Mouse (Mus musculus): ENCODE data around the gene Tmem233.

Gene Tmem233

DNA sequence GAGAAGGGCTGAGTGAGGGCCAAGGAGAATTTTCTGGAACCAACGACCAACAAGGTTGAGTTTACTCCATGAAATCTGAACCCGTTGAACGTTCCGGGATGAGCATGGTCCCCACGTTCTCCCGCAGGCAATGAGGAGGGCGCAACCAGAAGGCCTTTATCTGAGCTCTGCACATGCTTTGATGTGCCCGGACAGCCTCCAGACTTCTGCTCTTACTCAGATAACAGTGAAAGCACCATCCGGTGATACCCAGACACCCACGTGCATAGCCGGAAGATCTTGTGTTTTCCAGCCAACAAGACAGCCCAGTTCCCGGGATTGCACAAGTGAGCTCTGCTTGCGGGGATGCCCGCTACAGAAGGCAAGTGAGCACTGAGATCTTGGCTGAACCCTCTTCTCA is 56.5 kb downstream of the Tmem233 start:
- DNase-seq: no peak

DNA sequence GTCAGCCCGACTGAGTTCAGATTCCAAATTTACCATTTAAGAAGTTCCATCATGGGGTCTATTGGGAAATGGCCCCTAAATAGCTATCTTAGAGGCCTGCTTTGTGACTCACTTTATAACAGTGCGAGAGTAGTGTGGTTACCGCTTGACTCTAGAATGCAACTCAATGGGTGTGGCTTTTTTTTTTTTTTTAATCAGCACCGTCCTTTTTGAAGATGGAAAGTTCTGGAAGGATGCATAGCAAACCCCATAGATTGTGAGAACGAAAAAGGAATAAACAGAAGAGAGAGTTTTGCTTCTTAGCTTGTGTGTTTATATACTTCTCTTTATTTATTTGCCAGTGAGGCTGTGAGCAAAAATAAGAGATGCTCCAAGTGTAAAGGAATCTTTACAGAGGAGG is 56.9 kb downstream of the Tmem233 start:
- DNase-seq: no peak

DNA sequence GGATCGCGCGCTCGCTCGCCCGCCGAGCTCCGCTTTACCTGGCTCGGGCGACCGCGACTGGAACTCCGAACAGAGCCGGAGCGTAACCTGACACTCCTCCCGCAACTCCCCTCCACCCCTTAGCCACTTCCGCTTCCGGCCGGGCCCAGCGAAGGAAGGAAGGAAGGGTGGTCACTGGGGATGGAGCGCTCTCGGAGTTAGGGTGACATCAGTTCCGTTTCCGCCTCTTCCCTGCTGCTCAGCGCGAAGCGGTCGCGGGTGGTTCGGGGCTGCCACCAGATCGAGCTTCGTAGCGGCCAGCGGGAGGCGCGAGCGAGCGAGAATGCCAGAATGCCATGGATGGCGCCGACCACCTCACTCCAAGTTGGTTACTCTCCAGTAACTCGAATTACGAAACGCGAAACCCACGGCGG is 58.7 kb downstream of the Tmem233 start, which contains the start of gene Prkab1:
Gene Prkab1, minus strand, starts transcription at position 182 of the 413 bp plus-strand sequence.
- peak; percentile 93 for DNase-seq

DNA sequence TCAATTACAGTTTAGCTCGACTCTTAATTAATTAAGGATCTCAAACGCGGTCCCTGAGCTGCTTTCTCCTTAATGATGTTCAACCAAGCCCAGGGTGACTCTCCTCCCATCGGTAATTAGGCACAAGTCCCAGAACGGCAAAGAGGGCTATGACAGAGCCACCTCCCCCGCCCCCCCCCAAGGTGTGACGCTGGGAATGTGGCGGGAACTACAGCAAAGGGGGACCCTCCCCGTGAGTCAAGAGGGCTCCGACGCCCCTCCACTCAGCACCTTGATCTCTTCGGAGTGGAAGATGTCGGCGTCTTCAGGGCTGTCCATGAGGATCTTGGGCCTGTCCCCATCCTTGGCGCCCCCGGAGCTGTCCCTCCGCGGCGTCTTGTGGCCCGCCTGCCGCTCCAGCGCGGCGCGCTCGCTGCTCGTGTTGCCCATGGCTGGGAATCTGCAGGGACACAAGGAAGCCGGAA is 59.2 kb downstream of the Tmem233 start:
- DNase-seq: no peak

DNA sequence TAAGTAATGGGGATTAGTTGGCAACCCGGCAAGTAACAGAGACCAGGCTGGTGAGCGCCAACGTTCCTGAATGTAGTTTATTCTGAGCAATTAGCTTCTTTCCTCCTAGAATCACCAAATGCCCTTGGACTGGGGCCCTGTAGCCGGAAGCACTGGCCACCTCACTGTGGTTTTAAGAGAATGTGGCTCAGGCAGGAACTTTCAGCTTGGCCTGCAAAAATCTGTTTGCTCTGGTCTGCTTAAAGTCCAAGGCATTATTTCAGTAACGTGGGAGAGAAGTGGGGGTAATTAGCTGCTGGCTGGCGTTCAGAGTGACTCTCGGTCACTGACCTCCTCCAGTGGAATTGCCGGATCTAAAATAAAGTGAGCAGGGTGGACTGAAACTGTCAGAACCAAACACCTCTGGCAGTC is 59.8 kb downstream of the Tmem233 start:
- DNase-seq: peak; percentile 82

DNA sequence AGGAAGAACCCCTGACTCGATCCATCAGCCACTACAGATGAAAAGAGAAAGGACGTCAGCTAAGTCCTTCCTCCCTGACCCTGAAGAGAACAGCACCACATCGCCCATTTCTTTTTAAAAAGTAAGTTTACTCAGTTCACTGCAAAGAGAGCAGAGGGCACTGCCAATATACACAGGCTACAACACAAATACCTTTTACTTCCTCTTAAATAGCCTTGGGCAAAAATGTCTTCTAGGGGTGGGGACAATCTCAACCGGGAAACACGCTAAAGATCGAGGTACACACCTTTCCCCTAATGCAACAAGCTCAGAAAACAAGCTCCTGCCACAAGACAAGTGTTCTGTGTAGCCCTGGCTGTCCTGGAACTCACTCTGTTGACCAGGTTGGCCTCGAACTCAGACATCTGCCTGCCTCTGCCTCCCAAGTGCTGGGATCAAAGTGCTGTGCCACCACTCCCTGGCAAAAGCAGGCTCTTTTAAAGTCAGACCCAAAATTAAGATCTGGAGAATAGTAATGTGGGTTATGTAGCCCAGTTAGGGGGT is 60.3 kb downstream of the Tmem233 start:
- DNase-seq: no peak

DNA sequence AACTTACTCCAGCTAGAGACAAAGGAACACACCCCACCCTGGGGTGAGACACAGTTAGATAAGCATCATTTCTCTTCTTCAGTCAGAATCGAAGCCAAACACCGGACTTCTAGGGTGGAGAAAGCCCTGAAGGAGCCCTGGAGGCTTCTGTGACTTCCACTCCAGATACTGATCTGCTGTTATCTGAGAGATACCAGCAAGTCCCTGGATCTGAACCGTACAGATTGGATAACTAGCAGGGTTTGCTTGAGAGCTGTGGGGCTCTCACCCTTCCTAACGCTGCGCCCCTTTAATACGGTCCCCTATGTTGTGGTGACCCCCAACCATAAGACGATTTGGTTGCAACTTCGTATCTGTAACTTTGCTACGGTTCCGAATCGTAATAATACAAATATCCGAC is 60.9 kb downstream of the Tmem233 start:
- no peak for DNase-seq

DNA sequence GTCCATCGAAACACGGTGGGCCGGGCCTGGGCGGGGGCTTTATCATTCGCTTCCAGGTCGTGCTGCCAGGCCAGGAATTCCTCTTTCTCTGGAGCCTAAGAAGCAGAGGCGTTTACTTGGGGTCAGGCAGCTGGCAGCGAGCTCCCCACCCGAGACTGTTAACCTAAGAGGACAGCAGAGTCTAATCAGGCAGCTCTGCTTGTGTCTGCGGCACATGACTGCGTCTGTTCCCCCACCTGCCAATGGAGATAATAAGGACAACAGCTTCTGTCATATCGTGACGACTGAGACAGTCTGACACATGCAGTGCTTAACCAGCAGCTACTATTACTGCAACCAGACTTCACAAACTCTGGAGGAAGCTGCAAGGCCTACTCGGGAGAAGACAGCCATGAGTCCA is 61.5 kb downstream of the Tmem233 start:
- no peak for DNase-seq

DNA sequence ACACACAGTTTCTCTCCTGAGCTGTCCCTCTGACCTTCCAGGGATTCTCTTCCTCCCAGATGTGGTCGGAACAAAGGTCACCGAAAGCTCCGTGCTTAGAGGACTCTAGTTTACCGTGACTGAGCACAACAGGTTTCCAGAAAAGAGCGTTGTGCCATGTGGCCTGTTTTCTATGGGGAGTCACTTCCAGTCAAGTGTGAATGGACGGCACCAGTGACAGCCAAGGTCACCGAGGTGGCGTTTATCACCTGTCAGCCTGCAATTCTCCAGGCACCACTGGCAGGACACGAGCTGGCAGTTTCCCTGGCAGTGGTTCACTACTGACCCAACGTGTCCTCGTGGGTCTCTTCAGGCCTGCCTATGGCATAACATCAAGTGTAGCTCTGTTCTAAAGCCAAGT is 63.7 kb downstream of the Tmem233 start:
- peak; percentile 71 for DNase-seq

DNA sequence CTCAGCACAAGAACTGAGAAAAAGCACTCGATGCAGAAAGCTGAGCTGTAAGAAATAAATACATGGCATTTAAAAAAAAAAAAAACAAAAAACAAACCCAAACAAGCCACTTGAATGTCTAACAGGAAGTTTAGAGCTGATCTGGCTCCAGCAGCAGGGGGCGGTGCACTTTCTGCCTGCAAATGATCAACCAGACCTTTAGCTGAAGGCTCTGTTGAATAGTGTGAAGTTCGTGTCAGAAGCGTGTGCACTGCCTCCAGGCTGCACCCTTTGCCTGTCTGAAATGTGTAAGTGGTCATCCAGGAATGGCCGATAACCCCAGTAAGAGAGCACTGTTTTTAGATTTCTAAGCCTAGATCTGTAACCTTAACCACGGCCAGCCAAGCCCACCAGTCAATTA is 64.3 kb downstream of the Tmem233 start:
- DNase-seq: peak; percentile 87

DNA sequence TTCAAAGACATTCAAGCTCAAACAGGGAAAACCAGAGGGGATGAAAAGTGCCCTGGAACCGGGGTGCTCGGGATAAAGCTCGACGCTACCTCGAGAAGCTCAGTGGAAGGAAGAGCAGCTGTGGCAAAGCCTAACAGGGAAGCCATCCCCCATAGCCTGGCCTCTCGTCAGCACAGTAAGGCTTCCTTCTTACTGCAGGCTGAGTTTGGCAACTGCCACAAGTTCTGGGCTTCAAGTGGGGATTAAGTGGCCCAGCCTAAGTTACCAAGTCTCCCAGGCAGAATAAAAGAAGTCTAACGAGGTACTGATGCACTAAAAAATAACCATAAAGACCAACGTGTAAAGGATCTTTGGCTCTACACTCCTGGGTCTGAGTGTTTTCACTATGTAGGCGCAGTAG is 64.8 kb downstream of the Tmem233 start:
- no peak for DNase-seq

DNA sequence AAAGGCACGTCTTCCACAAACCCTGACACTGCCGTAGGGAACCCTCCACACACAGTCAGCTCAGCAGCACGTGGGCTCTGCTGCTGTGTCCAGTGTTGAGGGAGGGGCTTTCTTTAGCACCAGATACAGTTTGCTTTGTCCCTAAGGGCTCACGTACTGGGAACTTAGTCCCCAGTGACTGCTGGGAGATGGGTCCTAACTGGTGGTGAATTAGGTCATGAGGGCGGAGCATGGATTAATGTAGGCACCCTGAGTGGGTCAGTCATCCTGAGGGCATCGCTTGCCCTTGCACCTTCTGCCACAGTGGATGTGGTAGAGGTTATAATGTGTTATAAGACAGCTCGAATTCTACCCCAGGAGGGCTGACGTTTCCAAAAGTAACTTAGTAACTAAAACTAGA is 65.7 kb downstream of the Tmem233 start:
- DNase-seq: no peak

DNA sequence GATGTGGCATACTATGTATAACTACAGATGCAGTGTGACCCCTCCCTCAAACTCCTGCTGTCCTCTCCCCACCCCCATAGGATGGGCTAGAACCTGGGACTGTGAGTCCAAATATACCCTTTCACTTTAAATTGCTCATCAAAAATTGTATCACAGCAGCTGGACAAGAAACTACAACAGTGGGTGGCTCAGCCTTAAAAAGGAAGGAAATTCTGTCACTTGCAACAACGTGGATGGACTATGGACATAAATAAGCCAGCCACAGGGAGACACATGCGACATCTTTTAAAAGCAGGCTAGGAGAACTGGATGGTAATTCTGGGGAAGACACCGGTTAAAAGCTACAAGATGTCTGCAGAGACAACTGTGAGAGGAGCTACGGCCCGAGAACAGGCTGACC is 66.5 kb downstream of the Tmem233 start:
- DNase-seq: no peak

DNA sequence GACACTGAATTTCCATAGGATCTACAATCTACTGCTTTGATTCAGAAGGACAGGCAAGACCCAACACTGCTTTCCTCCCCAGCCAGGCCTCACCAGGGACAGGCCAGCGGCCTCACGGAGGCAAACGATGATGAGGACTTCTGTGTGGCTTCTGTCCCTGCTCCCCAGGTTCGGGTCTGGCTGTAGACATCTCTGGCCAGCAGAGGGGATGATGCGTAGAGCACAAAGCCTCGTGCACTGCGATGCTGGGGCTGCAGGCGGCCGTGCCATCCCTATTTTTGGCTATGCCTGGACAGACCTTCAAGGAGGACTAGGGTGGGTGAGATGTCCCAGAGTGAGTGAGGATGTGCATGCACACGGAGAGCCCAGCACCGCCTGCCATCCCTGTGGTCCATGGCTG is 68.8 kb downstream of the Tmem233 start:
- DNase-seq: no peak

DNA sequence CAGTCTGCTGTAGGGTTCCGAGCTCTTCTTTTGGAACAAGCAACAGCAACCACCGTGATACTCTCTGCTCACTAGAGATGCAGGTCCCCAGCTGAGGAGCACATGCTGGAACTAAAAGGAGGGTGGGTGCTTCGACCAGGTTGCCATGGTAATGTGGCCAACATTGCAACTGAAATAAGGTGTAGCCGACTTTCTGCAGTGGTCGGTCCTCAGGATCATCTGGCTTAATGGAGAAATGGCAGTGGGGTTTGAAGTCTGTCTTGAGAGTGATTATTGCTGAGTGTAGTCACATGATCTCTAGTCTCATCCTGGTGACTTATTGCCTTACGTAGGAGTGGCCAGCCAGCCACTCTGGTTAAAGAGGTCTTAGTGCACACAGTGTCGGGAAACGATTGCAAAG is 69.2 kb downstream of the Tmem233 start:
- no peak for DNase-seq

DNA sequence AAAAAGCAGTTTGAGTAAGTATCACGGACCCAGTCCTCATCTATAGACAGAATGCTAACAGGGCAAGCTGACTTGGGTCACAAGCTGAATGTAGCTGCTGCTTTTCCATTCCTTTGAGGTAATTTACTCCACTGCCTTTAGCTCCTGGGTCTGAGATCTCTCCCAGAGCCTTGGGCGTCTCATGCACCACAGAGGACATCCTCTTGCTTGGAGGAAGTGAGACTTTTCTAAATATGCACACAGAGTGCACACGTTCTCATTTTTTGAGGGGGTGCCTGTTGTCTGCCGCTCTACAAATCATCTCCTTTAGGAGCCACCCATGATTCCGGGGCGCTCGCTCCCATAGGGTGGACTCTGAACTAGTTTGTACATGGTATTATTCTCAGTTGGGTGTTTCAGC is 70.5 kb downstream of the Tmem233 start:
- DNase-seq: no peak

DNA sequence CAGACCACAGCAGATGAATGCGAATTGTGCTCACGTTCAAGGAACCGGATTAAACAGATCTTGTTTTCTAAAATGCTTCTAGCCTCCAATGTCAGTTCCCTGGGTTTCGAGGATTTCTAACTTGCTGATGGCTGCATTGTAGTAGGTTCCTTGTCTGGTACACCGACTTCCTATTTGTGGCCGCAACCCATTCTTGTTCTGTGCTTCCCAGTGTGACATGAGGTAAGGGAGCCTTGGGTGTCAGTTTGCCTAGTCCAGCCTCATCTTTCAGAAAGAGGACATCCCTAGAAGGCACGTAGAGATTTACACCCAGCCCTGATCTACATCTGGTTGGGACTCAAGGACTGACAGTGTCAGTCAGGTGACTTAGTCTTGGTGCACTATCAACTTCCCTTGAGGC is 71.3 kb downstream of the Tmem233 start:
- no peak for DNase-seq

DNA sequence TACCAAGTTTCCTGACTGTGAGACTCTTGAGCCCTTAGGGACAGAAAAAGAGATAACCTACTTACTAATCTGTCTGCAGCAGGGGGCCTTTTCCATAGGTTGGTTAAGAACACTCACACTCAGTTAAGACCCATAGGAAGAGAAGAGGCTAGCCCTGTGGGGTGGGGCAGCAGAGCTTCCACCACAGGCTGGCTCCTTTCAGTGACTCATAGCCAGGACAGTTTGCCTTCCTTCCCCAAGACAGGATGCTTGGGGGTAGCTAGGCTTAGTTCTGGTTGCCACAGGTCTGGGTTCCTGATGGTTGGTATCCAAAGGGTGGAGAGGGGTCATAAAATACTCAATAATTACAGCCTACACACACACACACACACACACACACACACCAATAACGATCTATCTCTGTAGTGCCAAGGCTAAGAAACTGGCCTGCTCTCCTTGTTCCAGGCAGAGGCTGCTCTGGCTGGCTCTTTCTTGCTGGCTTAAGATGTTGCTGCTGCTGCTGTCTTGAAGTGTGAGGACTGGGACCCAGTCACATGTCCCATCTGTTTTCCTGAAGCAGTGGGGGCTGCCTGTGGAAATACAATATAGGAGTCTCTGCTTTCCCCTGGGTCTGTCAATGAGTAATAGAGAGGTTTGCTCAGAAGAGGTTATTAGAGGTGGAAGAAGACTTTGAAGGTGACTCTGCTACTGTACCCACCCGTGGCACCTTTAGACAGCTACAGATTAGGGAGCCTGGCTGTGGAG is 73.0 kb downstream of the Tmem233 start:
- DNase-seq: peak; percentile 42

DNA sequence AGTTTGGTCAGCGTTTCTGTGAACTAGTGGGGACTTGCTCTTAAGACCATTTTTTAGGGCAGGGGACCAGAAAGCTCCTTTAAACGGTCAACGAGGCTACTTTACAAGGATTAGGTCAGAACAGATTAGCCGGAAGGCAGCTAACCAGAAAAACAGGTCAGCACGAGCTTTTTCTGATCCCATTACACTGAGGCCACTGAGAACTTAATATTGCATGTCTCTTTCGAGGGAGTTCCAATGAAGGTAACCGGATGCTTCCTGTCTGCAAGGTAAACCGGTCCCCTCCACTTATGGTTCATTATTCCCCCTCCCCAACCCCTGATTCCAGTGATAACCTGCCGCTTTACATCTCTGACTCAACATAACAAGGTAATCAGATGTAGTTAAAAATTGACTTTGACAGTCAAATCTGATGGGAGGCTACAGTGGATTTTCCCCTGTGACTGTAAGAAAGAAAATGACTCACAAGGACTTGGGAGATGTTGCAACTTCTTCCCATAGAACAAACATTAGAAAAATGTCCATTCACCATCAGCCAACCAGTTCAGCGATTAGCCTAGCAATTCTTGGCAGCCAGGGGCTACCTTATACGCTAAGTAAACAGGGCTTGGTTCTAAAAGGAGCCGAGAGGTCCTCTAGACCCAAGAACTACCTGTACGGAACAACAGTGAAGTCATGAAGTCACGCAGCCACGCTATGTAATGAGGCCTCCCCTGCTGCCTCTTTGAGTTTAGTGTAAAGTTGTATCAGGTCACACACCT is 73.8 kb downstream of the Tmem233 start:
- DNase-seq: peak; percentile 46

DNA sequence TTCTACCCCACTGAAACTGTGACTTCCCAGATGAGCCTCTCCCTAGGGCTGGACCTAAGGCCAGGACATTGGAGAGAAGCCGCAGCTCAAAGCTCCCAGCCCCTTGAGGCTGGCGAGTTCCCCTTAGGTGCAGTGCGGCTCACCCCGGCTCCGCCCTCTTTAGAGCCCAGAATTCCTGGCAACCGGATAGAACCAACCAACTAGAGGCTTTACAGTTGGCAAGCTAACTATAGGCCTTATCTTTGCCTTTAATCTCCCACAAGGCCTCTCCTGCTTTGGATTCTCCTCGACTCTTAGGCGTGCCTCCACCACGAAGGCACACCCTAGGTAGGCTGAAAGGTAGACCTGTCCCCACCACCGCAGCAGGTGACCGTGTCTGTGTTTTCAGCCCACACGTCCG is 75.3 kb downstream of the Tmem233 start:
- DNase-seq: peak; percentile 37

DNA sequence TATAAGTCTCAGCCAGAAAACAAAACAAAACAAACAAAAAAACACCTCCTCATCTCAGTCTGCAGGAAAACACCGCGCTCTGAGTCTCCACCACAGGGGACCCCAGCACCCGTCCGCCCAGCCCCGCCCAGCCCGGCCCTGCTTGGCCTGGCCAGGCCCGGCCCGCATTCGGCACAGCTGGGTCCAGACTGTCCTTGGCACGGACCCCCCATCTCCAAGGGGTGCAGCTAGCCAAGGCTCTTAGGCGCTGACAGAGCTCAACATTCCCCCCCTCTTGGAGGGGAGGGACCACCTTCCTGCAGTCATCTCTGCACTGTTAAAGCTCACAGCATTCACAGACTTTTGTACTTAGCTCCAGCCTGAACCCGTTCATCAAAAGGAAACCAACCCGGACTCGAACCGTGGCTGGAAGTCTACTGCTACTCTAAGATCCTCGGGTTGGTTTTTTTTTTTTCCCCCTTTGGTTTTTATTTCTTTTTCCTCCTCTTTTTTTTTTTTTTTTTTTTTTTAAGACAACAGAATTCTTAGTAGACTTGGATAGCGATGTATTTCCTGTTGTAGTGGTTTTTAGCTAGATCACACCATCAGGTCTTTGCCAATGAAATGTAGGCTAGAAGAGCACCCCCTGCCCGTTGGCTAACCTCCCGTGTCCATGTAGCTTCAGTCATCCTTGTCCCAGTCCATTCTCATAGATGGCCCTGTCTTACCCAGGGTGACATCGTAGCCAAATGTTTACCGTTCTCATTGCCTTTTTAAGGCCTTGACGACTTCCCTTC is 76.5 kb downstream of the Tmem233 start:
- DNase-seq: no peak

DNA sequence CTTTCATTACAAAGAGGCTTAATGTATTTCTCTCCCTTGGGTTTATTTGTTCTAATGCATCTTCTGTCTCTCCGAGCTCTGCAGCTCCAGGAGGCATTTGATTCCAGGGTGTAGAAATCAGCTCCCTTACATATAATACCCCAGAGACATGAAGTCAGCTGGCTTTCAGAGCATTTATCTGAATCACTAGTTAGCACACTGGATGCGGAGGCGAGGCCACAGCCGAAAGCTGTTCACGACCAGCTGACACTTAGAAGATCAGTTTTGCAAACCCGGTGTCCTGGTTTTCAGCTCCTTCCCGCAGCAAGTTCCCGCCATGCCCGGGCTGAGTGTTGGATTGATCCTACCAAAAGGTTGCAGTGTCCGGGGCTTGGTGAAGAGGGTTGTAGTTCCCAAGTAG is 78.8 kb downstream of the Tmem233 start:
- no peak for DNase-seq

DNA sequence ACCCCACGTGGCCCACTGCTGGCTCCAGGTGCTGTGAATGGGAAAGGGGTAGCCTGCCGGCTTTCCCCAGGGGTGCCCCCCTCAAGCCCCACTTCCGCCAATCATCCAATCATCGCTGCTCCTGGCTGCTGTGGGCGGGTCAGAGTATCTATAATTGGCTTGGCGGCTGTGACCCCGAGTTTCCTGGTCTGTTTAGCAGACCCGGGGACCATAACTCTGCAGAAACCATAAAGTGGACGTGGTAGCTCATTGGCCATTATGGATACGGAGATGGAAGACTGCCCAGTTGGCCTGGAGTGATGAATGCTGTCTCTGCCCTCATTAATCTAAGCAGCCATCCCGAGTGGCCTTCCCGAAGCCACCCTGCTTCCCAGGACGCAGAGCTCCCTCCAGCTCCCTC is 79.2 kb downstream of the Tmem233 start:
- no peak for DNase-seq
